Mouse (Mus musculus): ENCODE measurements around the gene Pebp1.

Pebp1 gene

GRCm38 (mm10) chr5:117285266-117285665, 2.2 kb downstream of the Pebp1 start:
- no peak for DNase-seq

- no peak for DNase-seq
Observed at GRCm38 (mm10) chr5:117284682-117285081, 2.7 kb downstream of the Pebp1 start.

GRCm38 (mm10) chr5:117284029-117284428, 3.4 kb downstream of the Pebp1 start:
- DNase-seq = no peak

- no peak for DNase-seq
Observed at GRCm38 (mm10) chr5:117282360-117282759, 5.1 kb downstream of the Pebp1 start.

GRCm38 (mm10) chr5:117281536-117281935, 5.9 kb downstream of the Pebp1 start:
- no peak for DNase-seq

- DNase-seq = no peak
Observed at GRCm38 (mm10) chr5:117279669-117280050, 7.8 kb downstream of the Pebp1 start.

GRCm38 (mm10) chr5:117278809-117279668, 8.4 kb downstream of the Pebp1 start:
- DNase-seq = no peak

GRCm38 (mm10) chr5:117277784-117278183, 9.6 kb downstream of the Pebp1 start:
- DNase-seq = no peak

- DNase-seq = peak; percentile 20
Observed at GRCm38 (mm10) chr5:117274817-117275216, 12.6 kb downstream of the Pebp1 start.

GRCm38 (mm10) chr5:117271945-117272344, 15.5 kb downstream of the Pebp1 start:
- no peak for DNase-seq

- DNase-seq = no peak
Observed at GRCm38 (mm10) chr5:117269395-117269794, 18.0 kb downstream of the Pebp1 start.

- DNase-seq = no peak
Observed at GRCm38 (mm10) chr5:117268749-117269148, 18.7 kb downstream of the Pebp1 start.

GRCm38 (mm10) chr5:117267913-117268312, 19.5 kb downstream of the Pebp1 start:
- DNase-seq = no peak

- no peak for DNase-seq
Observed at GRCm38 (mm10) chr5:117264701-117265100, 22.7 kb downstream of the Pebp1 start.

- no peak for DNase-seq
Observed at GRCm38 (mm10) chr5:117263566-117263965, 23.9 kb downstream of the Pebp1 start.

GRCm38 (mm10) chr5:117258276-117258675, 29.1 kb downstream of the Pebp1 start:
- DNase-seq = no peak

- no peak for DNase-seq
Observed at GRCm38 (mm10) chr5:117251763-117252162, 35.7 kb downstream of the Pebp1 start.

GRCm38 (mm10) chr5:117250796-117251195, 36.6 kb downstream of the Pebp1 start:
- DNase-seq = no peak

GRCm38 (mm10) chr5:117248351-117248750, 39.1 kb downstream of the Pebp1 start:
- DNase-seq = no peak

- no peak for DNase-seq
Observed at GRCm38 (mm10) chr5:117245170-117245569, 42.3 kb downstream of the Pebp1 start.

- no peak for DNase-seq
Observed at GRCm38 (mm10) chr5:117242671-117243478, 44.5 kb downstream of the Pebp1 start.

GRCm38 (mm10) chr5:117241935-117242531, 45.4 kb downstream of the Pebp1 start:
- DNase-seq = no peak

GRCm38 (mm10) chr5:117240761-117241322, 46.6 kb downstream of the Pebp1 start:
- DNase-seq = no peak

Data from thymus, postnatal 14 days (tissue).